Mouse (Mus musculus) midbrain, embryonic 16.5 days (tissue): ENCODE results near the gene Gpt2. TPM values are rescaled to one million over a fixed set of nuclear protein-coding genes. Genes with fewer than 3 reads are reported as not detected.

ENCODE experiments used
- ATAC-seq: fragments of 200-750 bp; cut with Nextera tagmentation; 2 replicates; pipeline ENCODE4 v1.8.0; 2017; ENCODE audit warnings: moderate TSS enrichment
- H3K27ac ChIP-seq: fragments of 300-500 bp; sonication (generic); 2 replicates; pipeline ENCODE4 v1.5.1; 2014; ENCODE audit warnings: mild to moderate bottlenecking, low read length, mixed read lengths
- H3K27me3 ChIP-seq: fragments of 300-500 bp; sonication (generic); 2 replicates; pipeline ENCODE4 v1.6.1; 2014; ENCODE audit warnings: low read depth, low read length, mixed read lengths; ENCODE audit not compliant: control insufficient read depth, insufficient read depth
- H3K36me3 ChIP-seq: fragments of 300-500 bp; sonication (generic); 2 replicates; pipeline ENCODE4 v1.6.1; 2014; ENCODE audit warnings: mild to moderate bottlenecking, low read length, moderate library complexity, mixed read lengths; ENCODE audit not compliant: control insufficient read depth, insufficient read depth
- H3K4me1 ChIP-seq: fragments of 300-500 bp; sonication (generic); 2 replicates; pipeline ENCODE4 v1.6.1; 2014; ENCODE audit warnings: mild to moderate bottlenecking, low read length, mixed read lengths; ENCODE audit not compliant: control insufficient read depth, insufficient read depth
- H3K4me2 ChIP-seq: fragments of 300-500 bp; sonication (generic); 2 replicates; pipeline ENCODE4 v1.6.1; 2014; ENCODE audit warnings: mild to moderate bottlenecking, low read length, mixed read lengths
- H3K4me3 ChIP-seq: fragments of 300-500 bp; sonication (generic); 2 replicates; pipeline ENCODE4 v1.5.1; 2014; ENCODE audit warnings: low read depth, mild to moderate bottlenecking, low read length, moderate library complexity, mixed read lengths
- H3K9ac ChIP-seq: fragments of 300-500 bp; sonication (generic); 2 replicates; pipeline ENCODE4 v1.6.1; 2014; ENCODE audit warnings: low read depth, low read length, mixed read lengths
- H3K9me3 ChIP-seq: fragments of 300-500 bp; sonication (generic); replicated peaks from 2 replicates; pipeline ENCODE4 v1.6.1; 2014; ENCODE audit warnings: mild to moderate bottlenecking, low read length, mixed read lengths; ENCODE audit not compliant: control insufficient read depth, poor library complexity, severe bottlenecking
- WGBS: fragments of 180-500 bp; shearing (Covaris S2); extraction: QIAGEN DNeasy Blood & Tissue Kit; methylation state at CpG from one replicate; pipeline ENCODE4 v1.1.7; 2014; 5-methylcytosine and 5-hydroxymethylcytosine counted together
- polyA plus RNA-seq: library from polyadenylated mRNA; unstranded; fragments of >200 nt; fragmentation: Nextera tagmentation; extraction: Ambion mirVana; gene quantifications from 2 replicates; pipeline ENCODE4 v1.2.1, GENCODE M21; 2015

Gpt2 gene
- polyA plus RNA-seq, 1 experiment from 2014 or later, result 42.2 TPM

GRCm38 (mm10) chr8:85551934-85552333, 59.6 kb downstream of the Gpt2 start:
- Histone ChIP-seq H3K4me1 (peaks cover 22% of the 10 kb centered on the region), H3K36me3 (peaks cover 16% of the 10 kb centered on the region)

GRCm38 (mm10) chr8:85554391-85555180, 62.2 kb downstream of the Gpt2 start:
- Histone ChIP-seq H3K4me1 (peaks cover 22% of the 10 kb centered on the region), H3K27me3 (no peaks in the 10 kb centered on the region), H3K4me3 (peak overlapping the region; percentile 96), H3K9ac (peak overlapping the region; percentile 85), H3K36me3 (peaks cover 4% of the 10 kb centered on the region; the same call in 1 of the 2 replicates), H3K4me2 (peak overlapping the region; percentile 66), H3K27ac (peak overlapping the region; percentile 93), H3K9me3 (no peaks in the 10 kb centered on the region)
- WGBS, result under 1% methylated on average over 50 of the region's 66 CpGs
- ATAC-seq, result peak; percentile 92

More at GRCm38 (mm10) chr8:85551934-85552333, 59.6 kb downstream of the Gpt2 start:
- Histone ChIP-seq H3K27me3 (no peaks in the 10 kb centered on the region), H3K4me2 (no peak overlapping the region), H3K9ac (0 out of 2 replicates have a peak overlapping the region, but pooled peaks have one; percentile 14), H3K27ac (no peak overlapping the region), H3K4me3 (no peak overlapping the region), H3K9me3 (no peaks in the 10 kb centered on the region)
- ATAC-seq, result no peak
- WGBS, result 94% methylated on average over 1 of the region's 1 CpGs

- Histone ChIP-seq H3K27ac (peak within 1 kb of the TSS; percentile 93), H3K4me2 (peak within 1 kb of the TSS; percentile 66), H3K9me3 (no peaks in the 10 kb centered on the region), H3K27me3 (no peaks in the 10 kb centered on the region), H3K4me3 (peak within 1 kb of the TSS; percentile 96), H3K36me3 (peaks cover 4% of the 10 kb centered on the region; the same call in 1 of the 2 replicates), H3K4me1 (peaks cover 22% of the 10 kb centered on the region), H3K9ac (peak within 1 kb of the TSS; percentile 85)
- under 1% methylated on average over 55 of the region's 77 CpGs for WGBS
- ATAC-seq, result peak; percentile 94
These were observed 63.1 kb downstream of the Gpt2 start, which contains the start of gene Dnaja2 for GRCm38 (mm10) chr8:85555181-85556145. Dnaja2 (minus strand) TSS chr8:85555344.

- 76% methylated on average over 2 of the region's 2 CpGs for WGBS
- ATAC-seq, result no peak
- Histone ChIP-seq H3K4me1 (peaks cover 16% of the 10 kb centered on the region), H3K4me2 (no peak overlapping the region), H3K27me3 (no peaks in the 10 kb centered on the region), H3K4me3 (no peak overlapping the region), H3K36me3 (0 out of 2 replicates have a peak, but pooled peaks cover 2% of the 10 kb centered on the region), H3K27ac (no peak overlapping the region), H3K9me3 (no peaks in the 10 kb centered on the region), H3K9ac (no peak overlapping the region)
These were observed 64.7 kb downstream of the Gpt2 start for GRCm38 (mm10) chr8:85556986-85557600.

- Histone ChIP-seq H3K4me2 (no peak overlapping the region), H3K4me3 (no peak overlapping the region), H3K4me1 (peaks cover 16% of the 10 kb centered on the region), H3K9me3 (no peaks in the 10 kb centered on the region), H3K27ac (no peak overlapping the region), H3K27me3 (no peaks in the 10 kb centered on the region), H3K36me3 (0 out of 2 replicates have a peak, but pooled peaks cover 2% of the 10 kb centered on the region), H3K9ac (no peak overlapping the region)
- ATAC-seq, result no peak
- 76% methylated on average over 3 of the region's 3 CpGs for WGBS
These were observed 65.2 kb downstream of the Gpt2 start for GRCm38 (mm10) chr8:85557601-85557986.

GRCm38 (mm10) chr8:85559201-85559600, 66.8 kb downstream of the Gpt2 start:
- WGBS, result 97% methylated on average over 1 of the region's 1 CpGs
- no peak overlapping the region for H3K4me3 ChIP-seq
- H3K27me3 ChIP-seq, result no peaks in the 10 kb centered on the region
- H3K9ac ChIP-seq, result no peak overlapping the region
- no peak overlapping the region for H3K27ac ChIP-seq
- H3K9me3 ChIP-seq, result no peaks in the 10 kb centered on the region
- H3K4me1 ChIP-seq, result peaks cover 7% of the 10 kb centered on the region
- no peak for ATAC-seq
- H3K4me2 ChIP-seq, result no peak overlapping the region
- no peaks in the 10 kb centered on the region for H3K36me3 ChIP-seq

- no peak overlapping the region for H3K9ac ChIP-seq
- H3K4me1 ChIP-seq, result peaks cover 6% of the 10 kb centered on the region
- H3K9me3 ChIP-seq, result no peaks in the 10 kb centered on the region
- no peaks in the 10 kb centered on the region for H3K27me3 ChIP-seq
- no peaks in the 10 kb centered on the region for H3K36me3 ChIP-seq
- ATAC-seq, result no peak
- 84% methylated on average over 2 of the region's 2 CpGs for WGBS
- no peak overlapping the region for H3K27ac ChIP-seq
- no peak overlapping the region for H3K4me2 ChIP-seq
- H3K4me3 ChIP-seq, result no peak overlapping the region
These were observed 67.6 kb downstream of the Gpt2 start for GRCm38 (mm10) chr8:85559966-85560365.

GRCm38 (mm10) chr8:85563336-85563735, 71.0 kb downstream of the Gpt2 start:
- WGBS, result 96% methylated on average over 8 of the region's 8 CpGs

More at GRCm38 (mm10) chr8:85563336-85563735, 71.0 kb downstream of the Gpt2 start:
- H3K27me3 ChIP-seq, result no peaks in the 10 kb centered on the region
- no peaks in the 10 kb centered on the region for H3K9me3 ChIP-seq
- H3K27ac ChIP-seq, result no peak overlapping the region
- no peaks in the 10 kb centered on the region for H3K4me1 ChIP-seq
- H3K9ac ChIP-seq, result no peak overlapping the region
- H3K4me2 ChIP-seq, result no peak overlapping the region
- no peak overlapping the region for H3K4me3 ChIP-seq
- ATAC-seq, result no peak
- no peaks in the 10 kb centered on the region for H3K36me3 ChIP-seq
